20 mouse cellular contexts compared by ENCODE assay signal in the genomic region with DNA sequence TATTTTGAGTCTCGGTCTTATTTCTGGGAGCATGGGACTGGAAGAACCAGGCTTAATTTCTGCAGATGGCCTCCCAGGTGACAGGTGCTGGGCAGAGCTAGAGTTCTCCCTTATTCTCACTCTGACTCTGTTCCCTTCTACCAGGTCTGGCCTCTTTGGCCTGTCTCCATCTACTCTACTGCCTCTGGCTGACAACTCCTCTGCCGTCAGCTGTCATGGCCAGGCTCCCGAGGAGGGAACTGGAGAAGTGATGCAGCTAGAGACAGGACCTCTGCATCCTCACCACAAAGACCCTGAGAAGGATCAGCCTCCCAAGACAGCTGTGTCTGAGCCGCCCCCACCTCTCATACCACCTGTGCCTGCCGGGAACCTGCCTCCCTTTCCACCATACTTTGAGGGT. TPM values are rescaled to one million over a fixed set of nuclear protein-coding genes. Genes with fewer than 3 reads are reported as not detected.
DNase-seq lines count a peak whose midpoint lies in the region; ATAC-seq and TF ChIP-seq lines count a peak whose summit lies in the region.
"Had no signal": no experiment of that assay in that cellular context is flagged by ENCODE, and none has a peak within 500 bp of the region (broad histone marks: within the 10 kb centered on the region; RNA-seq: fewer than 3 reads in every experiment).

No protein-coding gene starts in this region.

- peak overlapping the region; percentile 28; the same call in 1 of the 2 replicates for H3K27ac ChIP-seq in gastrocnemius, adult 2 months
- H3K27ac ChIP-seq in forebrain, postnatal 0 days (ENCODE audit: low read depth, low read length), result no peak overlapping the region
- H3K27ac ChIP-seq: embryonic facial prominence, embryonic 10.5 days; embryonic facial prominence, embryonic 12.5 days; forebrain, embryonic 13.5 days; forebrain, embryonic 15.5 days had no signal

- no peak for ATAC-seq in forebrain, postnatal 0 days
- ATAC-seq: activated CD4-positive, CD25-positive, alpha-beta regulatory T cell, adult 4 months; forebrain, embryonic 13.5 days; forebrain, embryonic 15.5 days; Patski had no signal

- H3K36me3 ChIP-seq in E14TG2a.4 (ENCODE audit: insufficient read depth, low read length), result peaks cover 57% of the 10 kb centered on the region
- no peaks in the 10 kb centered on the region; the same call in 1 of the 2 replicates for H3K36me3 ChIP-seq in forebrain, postnatal 0 days (ENCODE audit: insufficient read depth)
- H3K36me3 ChIP-seq: forebrain, embryonic 15.5 days; G1E had no signal

- H3K4me3 ChIP-seq in gastrocnemius, adult 2 months, result no peak overlapping the region
- peak overlapping the region; percentile 35; the same call in 1 of the 2 replicates for H3K4me3 ChIP-seq in E14TG2a.4 (replicated peaks; ENCODE audit: low read length)
- no peak overlapping the region for H3K4me3 ChIP-seq in forebrain, postnatal 0 days (ENCODE audit: low read depth, low read length)
- H3K4me3 ChIP-seq: embryonic facial prominence, embryonic 10.5 days; embryonic facial prominence, embryonic 12.5 days; forebrain, embryonic 13.5 days; forebrain, embryonic 15.5 days had no signal

- 78% methylated on average over 5 of the region's 5 CpGs for WGBS in forebrain, postnatal 0 days

- peaks cover 22% of the 10 kb centered on the region for H3K27me3 ChIP-seq in E14TG2a.4 (ENCODE audit: insufficient read depth, low read length)
- H3K27me3 ChIP-seq in forebrain, postnatal 0 days (ENCODE audit: insufficient read depth, low read length), result no peaks in the 10 kb centered on the region
- H3K27me3 ChIP-seq: forebrain, embryonic 15.5 days; Patski had no signal

- H3K4me1 ChIP-seq in E14TG2a.4 (replicated peaks; ENCODE audit: low read depth, low read length), result peaks cover 85% of the 10 kb centered on the region
- 0 out of 2 replicates have a peak, but pooled peaks cover 3% of the 10 kb centered on the region for H3K4me1 ChIP-seq in forebrain, postnatal 0 days (ENCODE audit: insufficient read depth)

- H3K9ac ChIP-seq in forebrain, postnatal 0 days, result no peak overlapping the region
- H3K9ac ChIP-seq: embryonic facial prominence, embryonic 12.5 days; forebrain, embryonic 13.5 days; forebrain, embryonic 15.5 days had no signal

- DNase-seq in gastrocnemius, adult 2 months, result peak; percentile 82
- no peak for DNase-seq in gastrocnemius, postnatal 4 days (ENCODE audit: low spot score in 2 of 2)
- peak; percentile 64 for DNase-seq in gastrocnemius, postnatal 25 days
- DNase-seq in forebrain, postnatal 0 days, result no peak
- no peak for DNase-seq in testis, postnatal 14 days (ENCODE audit: low spot score)
- DNase-seq: adrenal gland, adult 8-10 months; adrenal gland, postnatal 14 days; adrenal gland, postnatal 36 days; cerebellum, adult 11-12 months; cerebellum, adult 2 months; cerebellum, adult 9-10 months; cerebellum, postnatal 25 days had no signal

- intact Hi-C loops in gastrocnemius, adult 2 months (cut with DNase I), result no loop called here

- H3K9me3 ChIP-seq in E14TG2a.4 (ENCODE audit: low read length), result no peaks in the 10 kb centered on the region
- H3K9me3 ChIP-seq in forebrain, postnatal 0 days (ENCODE audit: low read length), result no peaks in the 10 kb centered on the region
- H3K9me3 ChIP-seq: embryonic facial prominence, embryonic 10.5 days; embryonic facial prominence, embryonic 12.5 days; forebrain, embryonic 13.5 days; forebrain, embryonic 15.5 days had no signal

- no peak for TF ChIP-seq CTCF in gastrocnemius, adult 2 months (IDR thresholded peaks at IDR 0.05)
- TF ChIP-seq CTCF in E14TG2a.4 (conservative IDR thresholded peaks at IDR 0.05; ENCODE audit: low read length), result no peak
- no peak for TF ChIP-seq CTCF in forebrain, postnatal 0 days (IDR thresholded peaks at IDR 0.05; ENCODE audit: low read depth)

- H3K4me2 ChIP-seq in forebrain, postnatal 0 days (ENCODE audit: low read depth), result no peak overlapping the region
- H3K4me2 ChIP-seq: embryonic facial prominence, embryonic 12.5 days; forebrain, embryonic 13.5 days; forebrain, embryonic 15.5 days had no signal

RNA-seq across cellular contexts. Expression of a gene that starts 6.3 kb away (rescaled TPM):
- 1 to 10 TPM; 3.0 to 7.4 TPM for total RNA-seq in gastrocnemius, adult 2 months (2021)
- 1 to 10 TPM; 7.0 to 7.1 TPM for total RNA-seq in gastrocnemius, postnatal 4 days (2021)
- total RNA-seq in gastrocnemius, postnatal 25 days (2021), result 1 to 10 TPM; 2.8 to 3.7 TPM
- total RNA-seq in forebrain, postnatal 0 days (2014; rRNA removed), result 4.3 and 5.4 TPM in 2 replicates
- 5.6 and 6.3 TPM in 2 replicates for polyA plus RNA-seq in forebrain, postnatal 0 days (2015; fragmentation: Nextera tagmentation; extraction: Ambion mirVana)

RNA-seq across cellular contexts. Expression of a gene that starts 41.5 kb away (rescaled TPM):
- total RNA-seq in gastrocnemius, adult 2 months (2021), result under 1 TPM in 1 of 2 experiments, not detected in 1; 0.73 TPM
- 1 to 10 TPM; 1.6 to 1.7 TPM for total RNA-seq in gastrocnemius, postnatal 4 days (2021)
- under 1 TPM; 0.36 to 0.48 TPM for total RNA-seq in gastrocnemius, postnatal 25 days (2021)
- 26.3 and 30.7 TPM in 2 replicates for total RNA-seq in forebrain, postnatal 0 days (2014; rRNA removed)
- 1.7 and 2.8 TPM in 2 replicates for polyA plus RNA-seq in forebrain, postnatal 0 days (2015; fragmentation: Nextera tagmentation; extraction: Ambion mirVana)
- total RNA-seq: G1E had no signal
- polyA plus RNA-seq: G1E had no signal

RNA-seq across cellular contexts. Expression of a gene that starts 41.8 kb away (rescaled TPM):
- 1 to 10 TPM; 1.6 to 4.0 TPM for total RNA-seq in gastrocnemius, adult 2 months (2021)
- 1 to 10 TPM; 2.0 to 2.2 TPM for total RNA-seq in gastrocnemius, postnatal 4 days (2021)
- 1 to 10 TPM; 3.2 to 3.9 TPM for total RNA-seq in gastrocnemius, postnatal 25 days (2021)
- total RNA-seq in forebrain, postnatal 0 days (2014; rRNA removed), result 2.5 and 8.1 TPM in 2 replicates
- 4.2 and 5.1 TPM in 2 replicates for polyA plus RNA-seq in forebrain, postnatal 0 days (2015; fragmentation: Nextera tagmentation; extraction: Ambion mirVana)
- polyA plus RNA-seq: G1E had no signal

Comparison
In these comparisons a context has a peak if more than half of its experiments do, and no peak if none do; other contexts are left out.
1. DNase-seq: peak in gastrocnemius, adult 2 months (single experiment) and gastrocnemius, postnatal 25 days (single experiment); none in gastrocnemius, postnatal 4 days (0 of 2), forebrain, postnatal 0 days (single experiment) and testis, postnatal 14 days (single experiment).
2. RNA of a gene that starts 41.5 kb away (total RNA-seq): 26.3 to 30.7 TPM in forebrain, postnatal 0 days; 1.6 to 1.7 TPM in gastrocnemius, postnatal 4 days, 0.73 TPM in gastrocnemius, adult 2 months and 0.36 to 0.48 TPM in gastrocnemius, postnatal 25 days; every median in the first group is over 10 times any median in the second.